Mouse (Mus musculus): ENCODE measurements around the gene Bola1. TPM values are rescaled to one million over a fixed set of nuclear protein-coding genes. Genes with fewer than 3 reads are reported as not detected.

Gene Bola1
- polyA plus RNA-seq, 1 experiment from 2014 or later: 16.9 TPM

Other genes with a start within 250 kb of the Bola1 start
- gene Plekho1, start 223.7 kb downstream of the Bola1 start, polyA plus RNA-seq (2017; shearing (Covaris generic)): 14.1 TPM
- 11.1 TPM for gene Vps45, start 161.2 kb downstream of the Bola1 start, polyA plus RNA-seq (2017; shearing (Covaris generic))
- gene Otud7b, start 115.2 kb downstream of the Bola1 start, polyA plus RNA-seq (2017; shearing (Covaris generic)): 17.9 TPM
- gene Mtmr11, start 57.7 kb downstream of the Bola1 start, polyA plus RNA-seq (2017; shearing (Covaris generic)): 2.8 TPM
- gene Sf3b4, start 47.4 kb downstream of the Bola1 start, polyA plus RNA-seq (2017; shearing (Covaris generic)): 132 TPM
- gene Sv2a, start 38.6 kb downstream of the Bola1 start, polyA plus RNA-seq (2017; shearing (Covaris generic)): 0.45 TPM
- gene Hist2h2ab, start 156 bp upstream of the Bola1 start, polyA plus RNA-seq (2017; shearing (Covaris generic)): not detected
- 11.7 TPM for gene Hist2h2ac, start 1.2 kb upstream of the Bola1 start, polyA plus RNA-seq (2017; shearing (Covaris generic))
- gene Hist2h2be, start 1.4 kb upstream of the Bola1 start, polyA plus RNA-seq (2017; shearing (Covaris generic)): 1.2 TPM
- not detected for gene Hist2h3c2, start 19.4 kb upstream of the Bola1 start, polyA plus RNA-seq (2017; shearing (Covaris generic))
- gene Hist2h2aa2, start 20.6 kb upstream of the Bola1 start, polyA plus RNA-seq (2017; shearing (Covaris generic)): 52.4 TPM
- gene Hist2h2aa1, start 25.8 kb upstream of the Bola1 start, polyA plus RNA-seq (2017; shearing (Covaris generic)): 3.2 TPM
- not detected for gene Hist2h3c1, start 27.0 kb upstream of the Bola1 start, polyA plus RNA-seq (2017; shearing (Covaris generic))
- gene Hist2h4, start 43.6 kb upstream of the Bola1 start, polyA plus RNA-seq (2017; shearing (Covaris generic)): 3.1 TPM
- gene Hist2h3b, start 48.9 kb upstream of the Bola1 start, polyA plus RNA-seq (2017; shearing (Covaris generic)): 5.5 TPM
- 3.3 TPM for gene Hist2h2bb, start 50.0 kb upstream of the Bola1 start, polyA plus RNA-seq (2017; shearing (Covaris generic))
- not detected for gene Fcgr1, start 74.3 kb upstream of the Bola1 start, polyA plus RNA-seq (2017; shearing (Covaris generic))
- not detected for gene BC107364, start 232.6 kb upstream of the Bola1 start, polyA plus RNA-seq (2017; shearing (Covaris generic))

Data from effector memory CD4-positive, alpha-beta T cell, adult 5 months (primary cell).